Comparison of ENCODE assay signal across 7 mouse cellular contexts in the genomic region with DNA sequence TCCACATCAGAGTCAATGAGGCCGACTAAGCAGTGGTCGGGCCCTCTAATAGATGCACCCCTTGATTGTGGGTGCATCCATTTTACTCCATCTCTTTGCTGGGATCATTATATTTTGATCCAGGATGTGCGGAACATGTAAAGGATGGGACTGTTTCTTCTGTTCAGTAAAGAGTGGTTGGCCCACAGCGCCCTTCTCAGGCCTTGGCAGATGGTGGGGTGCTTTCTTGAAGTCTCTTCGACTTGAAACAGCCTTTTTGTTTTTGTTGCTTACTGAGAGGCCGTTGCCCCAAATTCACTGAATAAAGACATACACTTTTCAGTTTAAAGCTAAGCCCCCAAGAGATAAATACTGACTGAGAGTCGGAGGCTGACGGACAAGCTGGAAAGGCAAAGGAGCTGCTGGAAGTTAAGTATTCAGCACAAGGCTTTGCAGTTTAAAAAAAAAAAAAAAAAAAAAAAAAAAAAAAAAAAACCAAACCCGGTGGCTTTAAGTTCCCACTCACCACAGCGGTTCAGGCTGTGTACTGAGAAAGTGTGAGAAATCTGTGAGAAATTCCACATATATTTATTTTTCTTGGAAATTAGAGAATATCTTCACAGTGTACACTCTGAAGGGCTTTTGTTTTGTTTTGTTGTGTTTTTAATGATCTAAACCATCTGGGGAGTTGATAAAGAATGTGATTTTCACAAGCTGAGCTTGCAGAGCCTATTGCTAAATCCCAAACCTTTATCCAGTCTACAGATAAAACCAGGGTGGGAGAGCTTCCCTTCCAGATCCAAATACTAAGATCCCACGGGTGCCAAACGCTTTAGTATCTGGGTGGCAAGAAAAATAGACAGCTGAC.
DNase-seq lines count a peak whose midpoint lies in the region; ATAC-seq lines count a peak whose summit lies in the region.

No protein-coding gene starts in this region.

- DNase-seq in right cerebral cortex, postnatal 10 days (ENCODE audit: low spot score in 2 of 2) = peak; percentile 45 to 63
- DNase-seq in right cerebral cortex, postnatal 14 days = no peak
- DNase-seq in forebrain, embryonic 14.5 days (ENCODE audit: low spot score) = peak; percentile 68
- DNase-seq in thymus, adult 18-20 months = no peak
- no peak for DNase-seq in urinary bladder, adult 2 months (ENCODE audit: low spot score)
- no peak for DNase-seq in ovary, postnatal 14 days (ENCODE audit: low spot score)

- peak overlapping the region; percentile 32 for H3K4me2 ChIP-seq in forebrain, embryonic 14.5 days (ENCODE audit: low read length)
- peak overlapping the region; percentile 32 for H3K4me2 ChIP-seq in hindbrain, embryonic 15.5 days

- peak overlapping the region; percentile 38; the same call in 1 of the 2 replicates for H3K9ac ChIP-seq in forebrain, embryonic 14.5 days (ENCODE audit: low read length)
- no peak overlapping the region for H3K9ac ChIP-seq in hindbrain, embryonic 15.5 days

- peak; percentile 8; the same call in 1 of the 2 replicates for ATAC-seq in forebrain, embryonic 14.5 days
- ATAC-seq in hindbrain, embryonic 15.5 days (ENCODE audit: low FRiP score, low read depth) = peak; percentile 66

- 22% methylated on average over 12 of the region's 12 CpGs for WGBS in forebrain, embryonic 14.5 days
- 25% methylated on average over 12 of the region's 12 CpGs for WGBS in hindbrain, embryonic 15.5 days

- H3K27ac ChIP-seq in forebrain, embryonic 14.5 days (ENCODE audit: low read depth, low read length) = peak overlapping the region; percentile 76
- peak overlapping the region; percentile 87 for H3K27ac ChIP-seq in hindbrain, embryonic 15.5 days (replicated peaks)

- no peaks in the 10 kb centered on the region for H3K36me3 ChIP-seq in forebrain, embryonic 14.5 days (ENCODE audit: control insufficient read depth, insufficient read depth, low read length)
- no peaks in the 10 kb centered on the region for H3K36me3 ChIP-seq in hindbrain, embryonic 15.5 days

- peaks cover 19% of the 10 kb centered on the region for H3K4me1 ChIP-seq in forebrain, embryonic 14.5 days (ENCODE audit: control insufficient read depth, insufficient read depth, low read length)
- H3K4me1 ChIP-seq in hindbrain, embryonic 15.5 days (replicated peaks) = peaks cover 14% of the 10 kb centered on the region; the same call in 1 of the 2 replicates

- H3K27me3 ChIP-seq in forebrain, embryonic 14.5 days (replicated peaks; ENCODE audit: control insufficient read depth, insufficient read depth, low read length) = no peaks in the 10 kb centered on the region
- H3K27me3 ChIP-seq in hindbrain, embryonic 15.5 days = no peaks in the 10 kb centered on the region

- no peaks in the 10 kb centered on the region for H3K9me3 ChIP-seq in forebrain, embryonic 14.5 days (replicated peaks; ENCODE audit: control insufficient read depth, low read length)
- H3K9me3 ChIP-seq in hindbrain, embryonic 15.5 days = no peaks in the 10 kb centered on the region; the same call in 1 of the 2 replicates

- no peak overlapping the region for H3K4me3 ChIP-seq in forebrain, embryonic 14.5 days (ENCODE audit: low read depth, low read length)
- no peak overlapping the region for H3K4me3 ChIP-seq in hindbrain, embryonic 15.5 days

Comparison
In these comparisons a context has a peak if more than half of its experiments do, and no peak if none do; other contexts are left out.
1. DNase-seq: peak in right cerebral cortex, postnatal 10 days (2 of 2) and forebrain, embryonic 14.5 days (single experiment); none in right cerebral cortex, postnatal 14 days (single experiment), thymus, adult 18-20 months (0 of 2), urinary bladder, adult 2 months (single experiment) and ovary, postnatal 14 days (single experiment).